Comparison of ENCODE assay signal across 33 mouse cellular contexts in genomic region chr19:13798102-13798501, GRCm38 (mm10). TPM values are rescaled to one million over a fixed set of nuclear protein-coding genes. Genes with fewer than 3 reads are reported as not detected.
"Had no signal": no experiment of that assay in that cellular context is flagged by ENCODE, and none has a peak within 500 bp of the region (broad histone marks: within the 10 kb centered on the region; RNA-seq: fewer than 3 reads in every experiment).

Gene Olfr1497, minus strand, starts transcription at chr19:13798202.

- H3K4me1 ChIP-seq: embryonic facial prominence, embryonic 10.5 days; embryonic facial prominence, embryonic 12.5 days; embryonic facial prominence, embryonic 13.5 days; embryonic facial prominence, embryonic 15.5 days; forebrain, embryonic 10.5 days; forebrain, embryonic 12.5 days; forebrain, embryonic 13.5 days; forebrain, embryonic 15.5 days had no signal

- H3K36me3 ChIP-seq: embryonic facial prominence, embryonic 10.5 days; embryonic facial prominence, embryonic 12.5 days; embryonic facial prominence, embryonic 13.5 days; embryonic facial prominence, embryonic 15.5 days; forebrain, embryonic 10.5 days; forebrain, embryonic 12.5 days; forebrain, embryonic 15.5 days had no signal

- H3K4me3 ChIP-seq: embryonic facial prominence, embryonic 10.5 days; embryonic facial prominence, embryonic 12.5 days; embryonic facial prominence, embryonic 13.5 days; embryonic facial prominence, embryonic 15.5 days; erythroblast, embryonic 14.5 days; forebrain, embryonic 10.5 days; forebrain, embryonic 12.5 days; forebrain, embryonic 13.5 days; forebrain, embryonic 15.5 days; gastrocnemius, adult 2 months; heart, adult 2 months had no signal

- H3K27me3 ChIP-seq: embryonic facial prominence, embryonic 12.5 days; embryonic facial prominence, embryonic 13.5 days; embryonic facial prominence, embryonic 15.5 days; forebrain, embryonic 12.5 days; forebrain, embryonic 13.5 days; forebrain, embryonic 15.5 days had no signal

- H3K27ac ChIP-seq: embryonic facial prominence, embryonic 10.5 days; embryonic facial prominence, embryonic 12.5 days; embryonic facial prominence, embryonic 13.5 days; embryonic facial prominence, embryonic 15.5 days; forebrain, embryonic 10.5 days; forebrain, embryonic 12.5 days; forebrain, embryonic 13.5 days; forebrain, embryonic 15.5 days; gastrocnemius, adult 2 months; heart, adult 2 months had no signal

- DNase-seq: cerebellum, adult 8-10 months; cerebellum, adult 9-10 months; cerebellum, adult 9-11 months; cerebellum, postnatal 10 days; cerebellum, postnatal 14 days; cerebellum, postnatal 25 days; cerebellum, postnatal 36 days; embryo, embryonic 11 days; forebrain, postnatal 0 days; gastrocnemius, adult 2 months; gastrocnemius, postnatal 10 days; gastrocnemius, postnatal 14 days; gastrocnemius, postnatal 25 days; gastrocnemius, postnatal 36 days; heart, adult 11 months; heart, adult 18-20 months; heart, adult 2 months had no signal

RNA-seq across cellular contexts. Expression of gene Olfr1497, which starts in this region (rescaled TPM):
- polyA plus RNA-seq: cortical plate, adult 2 months; embryonic facial prominence, embryonic 10.5 days; embryonic facial prominence, embryonic 11.5 days; embryonic facial prominence, embryonic 12.5 days; embryonic facial prominence, embryonic 13.5 days; embryonic facial prominence, embryonic 15.5 days; erythroblast, embryonic 14.5 days; forebrain, embryonic 10.5 days; forebrain, embryonic 11.5 days; forebrain, embryonic 12.5 days; forebrain, embryonic 13.5 days; forebrain, embryonic 14.5 days; forebrain, embryonic 15.5 days; forebrain, embryonic 16.5 days; forebrain, postnatal 0 days; frontal cortex, adult 2 months; gonadal fat pad, adult 2 months; heart, adult 2 months had no signal
